Mouse (Mus musculus) thymus, adult 2 months (tissue): ENCODE results near the gene Polr2f. TPM values are rescaled to one million over a fixed set of nuclear protein-coding genes. Genes with fewer than 3 reads are reported as not detected.

ENCODE experiments used
- DNase-seq: peaks from one replicate; pipeline ENCODE4 v3.0.0; 2021
- H3K27ac ChIP-seq: fragments of 200-500 bp; 2 replicates; pipeline ENCODE4 v1.5.1; 2012; ENCODE audit warnings: low read length, control low read depth; ENCODE audit not compliant: control insufficient read depth, insufficient read depth
- H3K27me3 ChIP-seq: fragments of 200-500 bp; 2 replicates; pipeline ENCODE4 v1.6.1; 2012; ENCODE audit warnings: mild to moderate bottlenecking, low read length, moderate library complexity, mixed read lengths; ENCODE audit not compliant: control insufficient read depth, insufficient read depth
- H3K36me3 ChIP-seq: fragments of 200-500 bp; 2 replicates; pipeline ENCODE4 v1.6.1; 2012; ENCODE audit warnings: mild to moderate bottlenecking, low read length, moderate library complexity; ENCODE audit not compliant: control insufficient read depth, insufficient read depth
- H3K4me1 ChIP-seq: fragments of 200-500 bp; replicated peaks from 2 replicates; pipeline ENCODE4 v1.6.1; 2012; ENCODE audit warnings: low read length; ENCODE audit not compliant: control insufficient read depth, insufficient read depth
- H3K4me3 ChIP-seq: fragments of 200-500 bp; 2 replicates; pipeline ENCODE4 v1.5.1; 2012; ENCODE audit warnings: mild to moderate bottlenecking, low read length, control low read depth, moderate library complexity; ENCODE audit not compliant: control insufficient read depth, insufficient read depth
- CTCF ChIP-seq: fragments of 200-500 bp; IDR thresholded peaks from 2 replicates; pipeline ENCODE4 v1.5.1; 2012; ENCODE audit warnings: mild to moderate bottlenecking, control low read depth, low read length, moderate library complexity, borderline replicate concordance; ENCODE audit not compliant: control insufficient read depth, poor library complexity, insufficient read depth; ENCODE audit errors: extremely low read depth
- POLR2A ChIP-seq: fragments of 200-500 bp; IDR thresholded peaks from 2 replicates; pipeline ENCODE4 v1.6.1; 2012; ENCODE audit warnings: mild to moderate bottlenecking, low read length, control low read depth, moderate library complexity; ENCODE audit not compliant: control insufficient read depth, poor library complexity, insufficient read depth; ENCODE audit errors: extremely low read depth
- WGBS: fragments of 180-500 bp; shearing (Covaris S2); methylation state at CpG from one replicate; pipeline ENCODE4 v1.1.7; 2018; 5-methylcytosine and 5-hydroxymethylcytosine counted together
- polyA plus RNA-seq: library from polyadenylated mRNA; depleted of rRNA; stranded (reverse); fragments of >200 nt; gene quantifications from 2 replicates; pipeline ENCODE4 v1.2.3, GENCODE M21; 2012

The Polr2f gene
- polyA plus RNA-seq, 1 experiment, result 38.0 TPM

- 94% methylated on average over 12 of the region's 12 CpGs for WGBS
- Histone ChIP-seq H3K27ac (no peak overlapping the region), H3K27me3 (no peaks in the 10 kb centered on the region), H3K36me3 (peaks cover 11% of the 10 kb centered on the region), H3K4me1 (peaks cover 4% of the 10 kb centered on the region), H3K4me3 (no peak overlapping the region)
- no peak for TF ChIP-seq POLR2A
- TF ChIP-seq CTCF, result no peak
- DNase-seq, result no peak
These were observed 2.5 kb downstream of the Polr2f start for GRCm38 (mm10) chr15:79143316-79143715.

DNA sequence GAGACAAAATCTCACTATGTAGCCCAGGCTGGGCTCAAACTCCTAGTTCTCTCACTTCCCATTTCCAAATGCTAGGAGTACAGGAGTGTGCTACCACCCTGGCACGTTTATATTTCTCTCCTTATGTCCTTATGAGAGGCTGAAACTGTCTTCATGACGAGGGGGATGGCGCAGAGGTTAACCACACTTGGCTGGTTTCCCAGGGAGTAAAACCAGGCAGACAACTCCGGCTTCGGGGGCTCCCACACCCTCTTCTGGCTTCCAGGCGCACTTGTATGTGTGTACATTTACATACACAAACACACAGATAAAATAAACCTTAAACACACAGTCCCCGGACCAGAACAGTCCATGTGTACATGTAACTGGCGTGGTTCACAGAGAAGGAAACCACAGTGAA lies 3.2 kb downstream of the Polr2f start:
- 30% methylated on average over 8 of the region's 8 CpGs for WGBS
- no peak for DNase-seq
- no peak overlapping the region for H3K4me3 ChIP-seq
- H3K27me3 ChIP-seq, result no peaks in the 10 kb centered on the region
- TF ChIP-seq CTCF, result no peak
- no peak for TF ChIP-seq POLR2A
- H3K4me1 ChIP-seq, result peaks cover 4% of the 10 kb centered on the region
- no peak overlapping the region for H3K27ac ChIP-seq
- peaks cover 11% of the 10 kb centered on the region for H3K36me3 ChIP-seq

DNA sequence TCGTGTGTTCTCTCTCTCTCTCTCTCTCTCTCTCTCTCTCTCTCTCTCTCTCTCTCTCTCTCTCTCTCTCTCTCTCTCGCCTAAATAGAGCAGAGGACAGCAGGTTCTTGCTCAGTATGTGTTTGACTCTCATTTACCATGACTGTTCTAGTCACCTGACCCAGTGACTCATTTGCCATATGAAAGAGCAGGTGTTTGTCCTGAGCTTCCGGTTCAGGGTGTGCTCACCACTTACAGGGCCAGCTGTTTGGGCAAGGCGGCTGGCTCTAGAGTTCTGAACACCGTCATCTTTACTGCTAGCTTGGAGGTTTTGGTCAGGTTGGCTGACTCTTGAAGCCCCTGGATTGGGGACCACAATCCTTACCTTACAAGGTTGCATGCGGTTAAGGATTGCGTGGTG lies 4.7 kb downstream of the Polr2f start:
- peaks cover 11% of the 10 kb centered on the region for H3K36me3 ChIP-seq
- H3K27ac ChIP-seq, result no peak overlapping the region
- no peak overlapping the region for H3K4me3 ChIP-seq
- no peaks in the 10 kb centered on the region for H3K27me3 ChIP-seq
- 91% methylated on average over 7 of the region's 7 CpGs for WGBS
- DNase-seq, result no peak
- no peak for TF ChIP-seq POLR2A
- no peak for TF ChIP-seq CTCF
- H3K4me1 ChIP-seq, result peaks cover 4% of the 10 kb centered on the region

GRCm38 (mm10) chr15:79148533-79148932 lies 7.7 kb downstream of the Polr2f start:
- peaks cover 14% of the 10 kb centered on the region for H3K36me3 ChIP-seq
- WGBS, result 68% methylated on average over 7 of the region's 7 CpGs
- H3K4me3 ChIP-seq, result no peak overlapping the region
- no peak overlapping the region for H3K27ac ChIP-seq
- peak; percentile 73 for DNase-seq
- H3K4me1 ChIP-seq, result no peaks in the 10 kb centered on the region
- H3K27me3 ChIP-seq, result no peaks in the 10 kb centered on the region
- TF ChIP-seq POLR2A (no peak), CTCF (peak; percentile 87)

- Histone ChIP-seq H3K27me3 (no peaks in the 10 kb centered on the region), H3K27ac (no peak overlapping the region), H3K36me3 (peaks cover 9% of the 10 kb centered on the region; the same call in 1 of the 2 replicates), H3K4me1 (no peaks in the 10 kb centered on the region), H3K4me3 (no peak overlapping the region)
- 94% methylated on average over 8 of the region's 8 CpGs for WGBS
- no peak for TF ChIP-seq CTCF
- TF ChIP-seq POLR2A, result no peak
- no peak for DNase-seq
These were observed 11.1 kb downstream of the Polr2f start for GRCm38 (mm10) chr15:79151881-79152280.

GRCm38 (mm10) chr15:79152709-79153108 lies 11.9 kb downstream of the Polr2f start:
- H3K27ac ChIP-seq, result no peak overlapping the region
- DNase-seq, result no peak

DNA sequence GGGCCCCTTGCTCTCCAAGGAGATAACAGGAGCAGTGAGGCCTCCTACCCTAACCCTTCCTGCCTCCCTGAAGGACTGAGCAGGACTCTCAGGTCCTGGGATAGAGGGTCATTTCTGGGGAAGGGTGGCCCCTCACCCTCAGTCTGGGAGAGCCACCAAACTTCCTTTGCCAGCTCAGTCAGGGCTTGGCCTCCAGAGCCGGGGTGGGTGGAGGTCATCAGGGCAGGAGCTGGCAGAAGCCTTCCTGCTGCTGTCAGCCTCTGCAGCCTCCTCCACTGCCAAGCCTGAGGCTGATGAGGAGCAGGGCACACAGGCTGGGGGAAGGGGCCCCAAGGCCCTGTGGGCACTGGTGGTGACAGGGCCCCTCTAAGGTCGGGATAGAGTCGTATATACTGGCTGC lies 14.8 kb downstream of the Polr2f start:
- H3K36me3 ChIP-seq, result 0 out of 2 replicates have a peak, but pooled peaks cover 3% of the 10 kb centered on the region
- WGBS, result 43% methylated on average over 3 of the region's 3 CpGs
- DNase-seq, result no peak
- H3K4me3 ChIP-seq, result no peak overlapping the region
- no peaks in the 10 kb centered on the region; the same call in 1 of the 2 replicates for H3K27me3 ChIP-seq
- TF ChIP-seq CTCF (no peak), POLR2A (no peak)
- H3K27ac ChIP-seq, result no peak overlapping the region
- H3K4me1 ChIP-seq, result no peaks in the 10 kb centered on the region

More at GRCm38 (mm10) chr15:79152709-79153108, 11.9 kb downstream of the Polr2f start:
- 92% methylated on average over 6 of the region's 6 CpGs for WGBS
- Histone ChIP-seq H3K4me3 (no peak overlapping the region), H3K27me3 (no peaks in the 10 kb centered on the region), H3K4me1 (no peaks in the 10 kb centered on the region), H3K36me3 (0 out of 2 replicates have a peak, but pooled peaks cover 5% of the 10 kb centered on the region)
- no peak for TF ChIP-seq CTCF
- TF ChIP-seq POLR2A, result no peak
